Mouse (Mus musculus) cerebellum, adult 11-12 months (tissue): Measurements from ENCODE around the gene Klk8.

Experiments used
- DNase-seq: peaks from one replicate; pipeline ENCODE4 v3.0.0; 2022

Gene Klk8

GRCm38 (mm10) chr7:43797333-43797769 is at the start of gene Klk8:
TSS of gene Klk8 (plus strand) at chr7:43797577.
- no peak for DNase-seq

GRCm38 (mm10) chr7:43747788-43748187 is 49.6 kb upstream of the Klk8 start:
- no peak for DNase-seq

- DNase-seq, result no peak
Observed at GRCm38 (mm10) chr7:43752806-43753205, 44.6 kb upstream of the Klk8 start.

GRCm38 (mm10) chr7:43766484-43766883 is 30.9 kb upstream of the Klk8 start:
- DNase-seq, result no peak

- no peak for DNase-seq
Observed at GRCm38 (mm10) chr7:43768597-43768996, 28.8 kb upstream of the Klk8 start, which contains the start of gene Klk12. TSS of gene Klk12 (plus strand) at chr7:43768897.

GRCm38 (mm10) chr7:43769636-43770035 is 27.7 kb upstream of the Klk8 start:
- DNase-seq, result no peak

GRCm38 (mm10) chr7:43770701-43771100 is 26.7 kb upstream of the Klk8 start:
- DNase-seq, result no peak

GRCm38 (mm10) chr7:43771916-43772315 is 25.5 kb upstream of the Klk8 start:
- no peak for DNase-seq

GRCm38 (mm10) chr7:43772901-43773300 is 24.5 kb upstream of the Klk8 start:
- no peak for DNase-seq

GRCm38 (mm10) chr7:43774364-43774763 is 23.0 kb upstream of the Klk8 start, which contains the start of gene Klk11:
TSS of gene Klk11 (plus strand) at chr7:43774604.
- DNase-seq, result no peak

- DNase-seq, result no peak
Observed at GRCm38 (mm10) chr7:43774802-43775201, 22.6 kb upstream of the Klk8 start.

GRCm38 (mm10) chr7:43775311-43776057 is 21.9 kb upstream of the Klk8 start:
- DNase-seq, result no peak

- DNase-seq, result no peak
Observed at GRCm38 (mm10) chr7:43776506-43776905, 20.9 kb upstream of the Klk8 start.

- DNase-seq, result no peak
Observed at GRCm38 (mm10) chr7:43777423-43777822, 20.0 kb upstream of the Klk8 start.

GRCm38 (mm10) chr7:43778176-43778970 is 19.0 kb upstream of the Klk8 start:
- DNase-seq, result no peak

GRCm38 (mm10) chr7:43780241-43780640 is 17.1 kb upstream of the Klk8 start:
- no peak for DNase-seq

GRCm38 (mm10) chr7:43780746-43781145 is 16.6 kb upstream of the Klk8 start, which contains the start of gene Klk10:
TSS of gene Klk10 (plus strand) at chr7:43781035.
- no peak for DNase-seq

GRCm38 (mm10) chr7:43781541-43781940 is 15.8 kb upstream of the Klk8 start:
- DNase-seq, result no peak

GRCm38 (mm10) chr7:43782275-43783265 is 14.8 kb upstream of the Klk8 start:
- DNase-seq, result no peak

- no peak for DNase-seq
Observed at GRCm38 (mm10) chr7:43785286-43785685, 12.1 kb upstream of the Klk8 start.

GRCm38 (mm10) chr7:43788096-43788495 is 9.3 kb upstream of the Klk8 start:
- DNase-seq, result no peak

- no peak for DNase-seq
Observed at GRCm38 (mm10) chr7:43789295-43789694, 8.1 kb upstream of the Klk8 start.

- no peak for DNase-seq
Observed at GRCm38 (mm10) chr7:43791591-43791990, 5.8 kb upstream of the Klk8 start, which contains the start of gene Klk9. TSS of gene Klk9 (plus strand) at chr7:43791891.
